Mouse (Mus musculus) intestine, embryonic 14.5 days (tissue): ENCODE measurements around the gene Zfp821. TPM values are rescaled to one million over a fixed set of nuclear protein-coding genes. Genes with fewer than 3 reads are reported as not detected.

ENCODE experiments used
- ATAC-seq: fragments of 200-750 bp; cut with Nextera tagmentation; replicated peaks from 2 replicates; pipeline ENCODE4 v1.8.0; 2017; ENCODE audit warnings: low read depth, moderate number of reproducible peaks, moderate TSS enrichment, moderate library complexity; ENCODE audit not compliant: low FRiP score, low TSS enrichment
- DNase-seq: peaks from one replicate; pipeline ENCODE4 v3.0.0-alpha.2; 2018; ENCODE audit warnings: low spot score
- H3K27ac ChIP-seq: fragments of 300-500 bp; sonication (generic); 2 replicates; pipeline ENCODE4 v1.5.1; 2014; ENCODE audit warnings: low read depth, mild to moderate bottlenecking, control low read depth
- H3K27me3 ChIP-seq: fragments of 300-500 bp; sonication (generic); replicated peaks from 2 replicates; pipeline ENCODE4 v1.6.1; 2014; ENCODE audit warnings: low read length, control low read depth; ENCODE audit not compliant: control insufficient read depth, insufficient read depth
- H3K36me3 ChIP-seq: fragments of 300-500 bp; sonication (generic); 2 replicates; pipeline ENCODE4 v1.6.1; 2014; ENCODE audit warnings: low read length, control low read depth; ENCODE audit not compliant: control insufficient read depth, insufficient read depth
- H3K4me1 ChIP-seq: fragments of 300-500 bp; sonication (generic); replicated peaks from 2 replicates; pipeline ENCODE4 v1.6.1; 2014; ENCODE audit warnings: low read length, control low read depth, mixed read lengths; ENCODE audit not compliant: control insufficient read depth, insufficient read depth
- H3K4me2 ChIP-seq: fragments of 300-500 bp; sonication (generic); 2 replicates; pipeline ENCODE4 v1.6.1; 2014; ENCODE audit warnings: low read length
- H3K4me3 ChIP-seq: fragments of 300-500 bp; sonication (generic); 2 replicates; pipeline ENCODE4 v1.5.1; 2014; ENCODE audit warnings: low read depth, low read length, control low read depth, mixed read lengths
- H3K9ac ChIP-seq: fragments of 300-500 bp; sonication (generic); 2 replicates; pipeline ENCODE4 v1.6.1; 2014; ENCODE audit warnings: mild to moderate bottlenecking, low read length
- H3K9me3 ChIP-seq: fragments of 300-500 bp; sonication (generic); 2 replicates; pipeline ENCODE4 v1.6.1; 2016; ENCODE audit warnings: low read length, control low read depth; ENCODE audit not compliant: control insufficient read depth
- WGBS: fragments of 180-500 bp; shearing (Covaris S2); extraction: QIAGEN DNeasy Blood & Tissue Kit; methylation state at CpG from one replicate; pipeline ENCODE4 v1.1.7; 2014; 5-methylcytosine and 5-hydroxymethylcytosine counted together
- polyA plus RNA-seq: library from polyadenylated mRNA; unstranded; fragments of >200 nt; fragmentation: Nextera tagmentation; extraction: Ambion mirVana; gene quantifications from 2 replicates; pipeline ENCODE4 v1.2.1, GENCODE M21; 2014

The Zfp821 gene
- polyA plus RNA-seq, 1 experiment from 2014 or later, result 26.3 TPM

- 0 out of 2 replicates have a peak overlapping the region, but pooled peaks have one; percentile 95 for H3K27ac ChIP-seq
- peaks cover 23% of the 10 kb centered on the region for H3K36me3 ChIP-seq
- H3K9me3 ChIP-seq, result no peaks in the 10 kb centered on the region
- H3K4me1 ChIP-seq, result peaks cover 16% of the 10 kb centered on the region
- H3K9ac ChIP-seq, result peak overlapping the region; percentile 18; the same call in 1 of the 2 replicates
- WGBS, result 10% methylated on average over 24 of the region's 24 CpGs
- DNase-seq (peak; percentile 58), ATAC-seq (peak; percentile 14; the same call in 1 of the 2 replicates)
- H3K4me3 ChIP-seq, result peak overlapping the region; percentile 91
- no peaks in the 10 kb centered on the region for H3K27me3 ChIP-seq
- peak overlapping the region; percentile 89 for H3K4me2 ChIP-seq
Measured at GRCm38 (mm10) chr8:109704565-109705319, 604 bp upstream of the Zfp821 start.

DNA sequence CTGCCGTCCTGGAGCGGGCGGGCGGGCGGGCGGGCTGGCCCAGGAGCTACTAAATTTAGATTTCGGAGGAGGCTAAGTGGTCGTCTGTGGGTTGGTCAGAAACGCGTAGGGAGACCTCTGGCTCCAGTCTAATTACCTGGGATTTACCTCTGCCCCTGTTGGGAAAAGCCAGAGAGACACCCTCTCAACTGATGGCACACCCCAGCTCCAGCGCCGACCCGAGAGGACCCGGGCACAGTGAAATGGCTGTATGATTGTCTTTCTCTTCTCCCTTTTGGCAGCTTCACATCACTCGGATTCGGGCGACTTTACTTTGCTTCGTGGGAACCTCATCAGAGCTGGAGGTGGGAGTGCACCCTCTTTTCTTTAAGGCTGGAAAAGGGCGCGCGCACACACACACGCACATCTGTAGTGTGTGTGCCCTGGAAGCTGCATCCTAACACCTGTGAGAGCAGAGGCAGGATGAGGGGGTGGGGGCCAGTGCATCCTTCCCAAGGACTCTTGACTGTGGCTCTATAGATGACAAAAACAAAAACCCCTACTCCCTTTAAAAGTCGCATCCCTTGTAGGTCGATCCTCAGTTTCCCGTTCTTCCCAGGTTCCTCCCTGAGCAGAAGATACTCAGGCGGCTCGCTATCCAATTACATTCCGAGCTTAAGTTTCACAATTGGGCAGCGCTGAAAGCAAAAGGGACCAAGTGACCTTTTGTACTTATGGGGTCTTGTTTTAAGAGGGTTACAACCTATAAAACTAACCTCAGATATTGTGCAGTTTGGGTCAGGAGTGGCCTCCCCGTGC lies 929 bp downstream of the Zfp821 start:
- DNase-seq (peak; percentile 88), ATAC-seq (peak; percentile 42; the same call in 1 of the 2 replicates)
- no peaks in the 10 kb centered on the region for H3K27me3 ChIP-seq
- H3K4me3 ChIP-seq, result peak overlapping the region; percentile 91
- H3K27ac ChIP-seq, result peak overlapping the region; percentile 95
- 1% methylated on average over 28 of the region's 30 CpGs for WGBS
- H3K36me3 ChIP-seq, result peaks cover 39% of the 10 kb centered on the region
- H3K4me2 ChIP-seq, result peak overlapping the region; percentile 89
- H3K9ac ChIP-seq, result peak overlapping the region; percentile 99
- no peaks in the 10 kb centered on the region for H3K9me3 ChIP-seq
- peaks cover 16% of the 10 kb centered on the region for H3K4me1 ChIP-seq

GRCm38 (mm10) chr8:109706874-109707237 lies 1.5 kb downstream of the Zfp821 start:
- H3K4me3 ChIP-seq, result peak overlapping the region; percentile 91
- ATAC-seq (0 out of 2 replicates have a peak, but pooled peaks have one; percentile 20), DNase-seq (peak; percentile 90)
- no peaks in the 10 kb centered on the region for H3K9me3 ChIP-seq
- H3K9ac ChIP-seq, result no peak overlapping the region; the same call in 1 of the 2 replicates
- WGBS, result 25% methylated on average over 2 of the region's 2 CpGs
- H3K4me2 ChIP-seq, result peak overlapping the region; percentile 89
- no peaks in the 10 kb centered on the region for H3K27me3 ChIP-seq
- peaks cover 16% of the 10 kb centered on the region for H3K4me1 ChIP-seq
- no peak overlapping the region for H3K27ac ChIP-seq
- peaks cover 44% of the 10 kb centered on the region for H3K36me3 ChIP-seq

GRCm38 (mm10) chr8:109707921-109708320 lies 2.6 kb downstream of the Zfp821 start:
- peaks cover 16% of the 10 kb centered on the region for H3K4me1 ChIP-seq
- 97% methylated on average over 4 of the region's 4 CpGs for WGBS
- no peak for DNase-seq

DNA sequence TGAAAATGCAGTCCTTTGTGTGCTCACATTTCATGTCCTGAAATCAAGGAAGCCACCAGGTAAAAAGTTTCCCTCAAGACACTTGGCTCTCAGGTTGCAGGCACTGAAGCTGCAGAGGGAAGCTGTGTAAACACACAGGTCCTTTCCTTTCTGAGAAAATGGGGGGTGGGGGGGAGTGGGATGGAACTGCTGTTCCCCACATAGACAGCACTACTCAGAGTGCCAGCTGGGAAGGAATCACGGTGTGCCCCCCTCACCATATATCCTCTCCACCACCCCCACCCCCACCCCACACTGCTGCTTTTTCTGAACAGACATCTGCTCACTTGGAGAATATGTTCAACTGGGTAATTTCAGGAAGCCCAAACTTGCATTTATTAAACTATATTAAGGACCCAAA lies 7.2 kb downstream of the Zfp821 start:
- no peak for ATAC-seq
- Histone ChIP-seq H3K36me3 (peaks cover 94% of the 10 kb centered on the region), H3K4me1 (peaks cover 2% of the 10 kb centered on the region; the same call in 1 of the 2 replicates), H3K9ac (no peak overlapping the region), H3K27me3 (no peaks in the 10 kb centered on the region), H3K9me3 (no peaks in the 10 kb centered on the region), H3K4me2 (no peak overlapping the region), H3K4me3 (no peak overlapping the region), H3K27ac (no peak overlapping the region)
- 89% methylated on average over 1 of the region's 1 CpGs for WGBS
- no peak for DNase-seq

More at GRCm38 (mm10) chr8:109707921-109708320, 2.6 kb downstream of the Zfp821 start:
- Histone ChIP-seq H3K27me3 (no peaks in the 10 kb centered on the region), H3K4me2 (no peak overlapping the region), H3K27ac (no peak overlapping the region), H3K4me3 (no peak overlapping the region), H3K9me3 (no peaks in the 10 kb centered on the region), H3K9ac (no peak overlapping the region), H3K36me3 (peaks cover 55% of the 10 kb centered on the region)
- no peak for ATAC-seq

GRCm38 (mm10) chr8:109714961-109715360 lies 9.6 kb downstream of the Zfp821 start:
- Histone ChIP-seq H3K9ac (no peak overlapping the region), H3K4me3 (no peak overlapping the region), H3K9me3 (no peaks in the 10 kb centered on the region), H3K4me1 (no peaks in the 10 kb centered on the region), H3K4me2 (no peak overlapping the region), H3K27ac (no peak overlapping the region), H3K27me3 (no peaks in the 10 kb centered on the region), H3K36me3 (peaks cover 93% of the 10 kb centered on the region)
- DNase-seq, result no peak
- WGBS, result 93% methylated on average over 5 of the region's 5 CpGs
- no peak for ATAC-seq

DNA sequence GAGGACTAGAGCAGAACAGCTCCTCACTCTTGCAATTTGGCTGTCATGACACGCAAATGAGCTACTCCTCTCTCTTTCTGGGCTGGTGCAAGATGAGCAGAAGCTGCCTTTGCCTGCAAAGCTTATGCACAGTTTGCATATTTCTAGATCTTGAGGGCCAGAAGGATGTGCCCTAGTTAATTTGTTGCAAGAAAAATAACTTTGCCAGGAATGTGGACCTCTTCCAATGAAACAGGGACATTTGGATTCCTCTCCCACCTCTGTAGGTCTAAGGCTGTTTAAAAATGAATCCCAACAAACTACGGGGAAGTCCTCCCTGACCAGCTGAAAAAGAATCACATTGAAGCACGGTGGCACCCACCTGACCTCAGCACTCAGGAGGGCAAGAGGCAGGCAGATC lies 19.8 kb downstream of the Zfp821 start:
- Histone ChIP-seq H3K36me3 (peaks cover 86% of the 10 kb centered on the region), H3K4me2 (no peak overlapping the region), H3K9ac (no peak overlapping the region), H3K4me3 (no peak overlapping the region), H3K4me1 (no peaks in the 10 kb centered on the region), H3K9me3 (no peaks in the 10 kb centered on the region), H3K27ac (no peak overlapping the region), H3K27me3 (no peaks in the 10 kb centered on the region)
- no peak for ATAC-seq
- no peak for DNase-seq
- WGBS, result 89% methylated on average over 3 of the region's 3 CpGs

DNA sequence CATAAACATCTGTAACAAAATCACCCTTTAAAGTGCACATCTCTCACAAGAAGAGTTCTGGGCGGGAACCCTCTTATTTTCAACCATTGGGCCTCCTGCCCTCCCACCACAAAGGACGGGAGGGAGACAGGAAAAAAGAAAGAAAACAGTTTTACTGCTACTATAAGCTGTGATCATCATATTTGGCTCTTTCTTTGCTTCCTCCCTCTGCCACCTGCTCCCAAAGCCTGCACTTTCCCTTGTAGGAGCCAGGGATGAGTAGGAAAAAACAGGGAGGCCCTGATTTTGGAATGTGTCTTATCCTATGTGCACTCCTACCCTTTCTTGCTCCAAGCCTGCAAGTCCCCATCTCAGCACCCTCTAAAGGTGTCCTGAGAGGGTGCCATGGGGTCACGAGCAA lies 25.7 kb downstream of the Zfp821 start:
- DNase-seq (no peak), ATAC-seq (no peak)
- H3K4me3 ChIP-seq, result no peak overlapping the region
- H3K9me3 ChIP-seq, result no peaks in the 10 kb centered on the region
- H3K4me2 ChIP-seq, result no peak overlapping the region
- H3K27ac ChIP-seq, result no peak overlapping the region
- 75% methylated on average over 3 of the region's 3 CpGs for WGBS
- peaks cover under 1% of the 10 kb centered on the region; the same call in 1 of the 2 replicates for H3K4me1 ChIP-seq
- H3K36me3 ChIP-seq, result peaks cover 70% of the 10 kb centered on the region
- no peaks in the 10 kb centered on the region for H3K27me3 ChIP-seq
- H3K9ac ChIP-seq, result no peak overlapping the region
